Mouse (Mus musculus): ENCODE measurements around the gene Gm572.

DNA sequence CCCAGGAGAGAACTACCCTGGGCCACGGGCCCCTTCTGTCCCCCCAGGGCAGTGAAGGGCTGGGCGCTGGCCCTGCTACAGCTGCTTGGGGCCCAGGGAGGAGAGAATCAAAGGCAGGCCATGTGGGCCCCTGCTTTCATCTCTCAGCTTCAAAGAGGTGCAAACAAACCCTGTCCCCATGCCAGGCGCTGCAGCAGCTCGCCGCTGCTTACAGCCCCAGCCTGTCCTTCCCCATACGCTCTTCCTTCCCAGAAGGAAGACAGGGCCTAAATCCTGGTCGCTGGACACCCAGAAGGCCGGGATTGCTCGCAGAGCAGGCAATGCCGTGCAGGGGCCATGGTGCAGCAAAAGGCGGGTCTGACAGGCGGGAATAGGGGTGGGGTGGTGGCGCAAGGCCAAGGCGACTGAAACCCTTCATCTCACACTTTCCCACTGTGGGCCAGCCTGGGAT, 43.4 kb downstream of the Gm572 start:
- TF ChIP-seq CTCF (IDR thresholded peaks at IDR 0.05; ENCODE audit: insufficient read depth, low read depth, low read length) (no peak), POLR2A (IDR thresholded peaks at IDR 0.05; ENCODE audit: insufficient read depth, low read depth, low read length) (no peak)

All from olfactory bulb, adult 2 months (tissue).